Mouse (Mus musculus): ENCODE measurements around the gene Rrm2.

- TF ChIP-seq CTCF (IDR thresholded peaks at IDR 0.05; ENCODE audit: low read depth, low read length), result no peak
- TF ChIP-seq POLR2A (IDR thresholded peaks at IDR 0.05; ENCODE audit: borderline replicate concordance, low read depth, low read length), result no peak
These were observed 49.3 kb downstream of the Rrm2 start for GRCm38 (mm10) chr12:24757387-24757786.

Measured in bone marrow macrophage, adult 2 months (primary cell).